Mouse (Mus musculus): Measurements from ENCODE around the gene Tmem198.

The Tmem198 gene

GRCm38 (mm10) chr1:75487405-75488161 lies 8.3 kb downstream of the Tmem198 start:
- peak; percentile 89 to 98 for DNase-seq (ENCODE audit: inconsistent age in 2 of 2, low spot score in 1 of 2)

- DNase-seq (ENCODE audit: inconsistent age in 2 of 2, low spot score in 1 of 2), result no peak
These were observed 11.6 kb downstream of the Tmem198 start for GRCm38 (mm10) chr1:75490785-75491551.

- DNase-seq (ENCODE audit: inconsistent age in 2 of 2, low spot score in 1 of 2), result no peak
These were observed 13.3 kb downstream of the Tmem198 start for GRCm38 (mm10) chr1:75492579-75493170.

GRCm38 (mm10) chr1:75494878-75495548 lies 15.7 kb downstream of the Tmem198 start:
- DNase-seq (ENCODE audit: inconsistent age in 2 of 2, low spot score in 1 of 2), result peak in 1 of 2 experiments; percentile 77

GRCm38 (mm10) chr1:75498897-75499296 lies 19.6 kb downstream of the Tmem198 start:
- DNase-seq (ENCODE audit: inconsistent age in 2 of 2, low spot score in 1 of 2), result no peak

GRCm38 (mm10) chr1:75499441-75499840 lies 20.1 kb downstream of the Tmem198 start:
- DNase-seq (ENCODE audit: inconsistent age in 2 of 2, low spot score in 1 of 2), result no peak

GRCm38 (mm10) chr1:75501905-75502304 lies 22.6 kb downstream of the Tmem198 start:
- no peak for DNase-seq (ENCODE audit: inconsistent age in 2 of 2, low spot score in 1 of 2)

- no peak for DNase-seq (ENCODE audit: inconsistent age in 2 of 2, low spot score in 1 of 2)
These were observed 23.8 kb downstream of the Tmem198 start for GRCm38 (mm10) chr1:75502945-75503650.

- peak; percentile 63 to 81 for DNase-seq (ENCODE audit: inconsistent age in 2 of 2, low spot score in 1 of 2)
These were observed 24.3 kb downstream of the Tmem198 start for GRCm38 (mm10) chr1:75503651-75503980.

GRCm38 (mm10) chr1:75504256-75505045 lies 25.1 kb downstream of the Tmem198 start:
- DNase-seq (ENCODE audit: inconsistent age in 2 of 2, low spot score in 1 of 2), result peak in 1 of 2 experiments; percentile 72

- peak; percentile 88 to 94 for DNase-seq (ENCODE audit: inconsistent age in 2 of 2, low spot score in 1 of 2)
These were observed 26.0 kb downstream of the Tmem198 start for GRCm38 (mm10) chr1:75505159-75505955.

- peak; percentile 71 to 87 for DNase-seq (ENCODE audit: inconsistent age in 2 of 2, low spot score in 1 of 2)
These were observed 26.9 kb downstream of the Tmem198 start, which contains the start of gene Obsl1 for GRCm38 (mm10) chr1:75505956-75506831. TSS of gene Obsl1 (minus strand) at chr1:75506452.

GRCm38 (mm10) chr1:75507006-75507405 lies 27.7 kb downstream of the Tmem198 start, which contains the start of gene Inha:
TSS of gene Inha (plus strand) at chr1:75507077.
- peak; percentile 52 to 80 for DNase-seq (ENCODE audit: inconsistent age in 2 of 2, low spot score in 1 of 2)

GRCm38 (mm10) chr1:75509586-75509985 lies 30.3 kb downstream of the Tmem198 start:
- peak; percentile 49 to 72 for DNase-seq (ENCODE audit: inconsistent age in 2 of 2, low spot score in 1 of 2)

GRCm38 (mm10) chr1:75510154-75510553 lies 30.8 kb downstream of the Tmem198 start:
- peak in 1 of 2 experiments; percentile 44 for DNase-seq (ENCODE audit: inconsistent age in 2 of 2, low spot score in 1 of 2)

GRCm38 (mm10) chr1:75511437-75512210 lies 32.3 kb downstream of the Tmem198 start:
- DNase-seq (ENCODE audit: inconsistent age in 2 of 2, low spot score in 1 of 2), result peak in 1 of 2 experiments; percentile 53

- no peak for DNase-seq (ENCODE audit: inconsistent age in 2 of 2, low spot score in 1 of 2)
These were observed 33.2 kb downstream of the Tmem198 start for GRCm38 (mm10) chr1:75512550-75512949.
